ENCODE assay signal across 12 mouse cellular contexts in the genomic region with DNA sequence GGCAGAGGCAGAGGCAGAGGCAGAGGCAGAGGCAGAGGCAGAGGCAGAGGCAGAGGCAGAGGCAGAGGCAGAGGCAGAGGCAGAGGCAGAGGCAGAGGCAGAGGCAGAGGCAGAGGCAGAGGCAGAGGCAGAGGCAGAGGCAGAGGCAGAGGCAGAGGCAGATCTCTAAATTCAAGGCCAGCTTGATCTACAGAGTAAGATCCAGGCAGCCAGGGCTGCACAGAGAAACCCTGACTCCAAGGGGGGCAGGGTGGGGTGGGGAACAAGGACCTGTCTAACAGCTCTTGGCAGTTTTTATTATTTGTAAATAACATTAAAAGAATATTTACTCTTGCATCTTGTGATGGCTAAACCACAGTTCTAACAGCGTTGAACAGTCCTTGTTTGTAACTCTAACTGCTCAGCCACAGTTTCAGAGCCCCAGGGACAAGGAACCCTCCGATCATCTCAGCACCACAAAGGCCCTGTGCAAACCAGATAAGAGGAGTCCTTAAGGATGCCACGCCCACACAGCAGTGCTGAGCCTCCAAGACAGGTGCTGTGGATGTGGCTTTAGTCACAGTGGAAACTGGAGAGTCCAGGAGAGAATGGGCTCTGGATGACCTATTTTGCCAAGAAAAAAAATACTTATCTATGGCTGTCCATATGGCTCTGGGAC. TPM values are rescaled to one million over a fixed set of nuclear protein-coding genes. Genes with fewer than 3 reads are reported as not detected.
A peak's percentile ranks its signal among the peaks of the same experiment; 100 is the strongest.
DNase-seq lines count a peak whose midpoint lies in the region; ATAC-seq lines count a peak whose summit lies in the region.
"Had no signal": no experiment of that assay in that cellular context is flagged by ENCODE, and none has a peak within 500 bp of the region (broad histone marks: within the 10 kb centered on the region; RNA-seq: fewer than 3 reads in every experiment).

No protein-coding gene starts in this region.

- no peak overlapping the region for H3K4me2 ChIP-seq in lung, embryonic 15.5 days
- H3K4me2 ChIP-seq in liver, embryonic 13.5 days: peak overlapping the region; percentile 62

- no peaks in the 10 kb centered on the region for H3K27me3 ChIP-seq in lung, embryonic 15.5 days
- H3K27me3 ChIP-seq in liver, embryonic 13.5 days: 0 out of 2 replicates have a peak, but pooled peaks cover 2% of the 10 kb centered on the region

- intact Hi-C loops in gastrocnemius, postnatal 14 days (cut with DNase I; ENCODE audit: low total_unique reads): no loop called here

- no peak for DNase-seq in lung, postnatal 14 days
- DNase-seq in c-Kit-positive CD71-positive TER-119-negative erythroid progenitor cells, embryonic 14.5 days (ENCODE audit: low read depth): peak; percentile 94
- peak; percentile 87 for DNase-seq in liver, embryonic 13.5 days
- DNase-seq in yolk sac, embryonic 10.5 days (ENCODE audit: low spot score): peak; percentile 15
- DNase-seq in gastrocnemius, postnatal 14 days: no peak
- DNase-seq in lung, postnatal 4 days: no peak
- DNase-seq: cerebellum, postnatal 25 days; kidney, postnatal 4 days; thymus, postnatal 25 days had no signal

- no peaks in the 10 kb centered on the region for H3K36me3 ChIP-seq in lung, embryonic 15.5 days
- H3K36me3 ChIP-seq in liver, embryonic 13.5 days: peaks cover 6% of the 10 kb centered on the region
- H3K36me3 ChIP-seq: midbrain, embryonic 10.5 days had no signal

- H3K4me3 ChIP-seq in lung, embryonic 15.5 days: no peak overlapping the region
- H3K4me3 ChIP-seq in liver, embryonic 13.5 days (replicated peaks): peak overlapping the region; percentile 50
- H3K4me3 ChIP-seq: midbrain, embryonic 10.5 days had no signal

- H3K27ac ChIP-seq in lung, embryonic 15.5 days: no peak overlapping the region
- peak overlapping the region; percentile 94 for H3K27ac ChIP-seq in liver, embryonic 13.5 days

- peaks cover 10% of the 10 kb centered on the region; the same call in 1 of the 2 replicates for H3K4me1 ChIP-seq in lung, embryonic 15.5 days
- peaks cover 44% of the 10 kb centered on the region for H3K4me1 ChIP-seq in liver, embryonic 13.5 days (replicated peaks)
- H3K4me1 ChIP-seq: midbrain, embryonic 10.5 days had no signal

- no peaks in the 10 kb centered on the region for H3K9me3 ChIP-seq in lung, embryonic 15.5 days
- H3K9me3 ChIP-seq in liver, embryonic 13.5 days (replicated peaks): no peaks in the 10 kb centered on the region

- 0 out of 2 replicates have a peak, but pooled peaks have one; percentile 36 for ATAC-seq in lung, embryonic 15.5 days (ENCODE audit: borderline replicate concordance, extremely low read depth, low FRiP score, low TSS enrichment)
- ATAC-seq in liver, embryonic 13.5 days (ENCODE audit: low read depth): peak; percentile 98

- WGBS in lung, embryonic 15.5 days: 56% methylated on average over 3 of the region's 3 CpGs
- WGBS in liver, embryonic 13.5 days (ENCODE audit: insufficient replicate concordance): 11% methylated on average over 3 of the region's 3 CpGs

- H3K9ac ChIP-seq in lung, embryonic 15.5 days: no peak overlapping the region
- peak overlapping the region; percentile 73 for H3K9ac ChIP-seq in liver, embryonic 13.5 days

RNA-seq across cellular contexts. Expression of gene Gp9, which starts 2.2 kb away (rescaled TPM):
- 3.9 and 4.7 TPM in 2 replicates for polyA plus RNA-seq in lung, embryonic 15.5 days (2015; fragmentation: Nextera tagmentation; extraction: Ambion mirVana)
- polyA plus RNA-seq in liver, embryonic 13.5 days (2015; fragmentation: Nextera tagmentation; extraction: Ambion mirVana): 32.7 and 35.6 TPM in 2 replicates
- total RNA-seq in gastrocnemius, postnatal 14 days (2021): not detected
- polyA plus RNA-seq: liver, adult 2 months had no signal

RNA-seq across cellular contexts. Expression of gene Rab43, which starts 36.2 kb away (rescaled TPM):
- 12.6 and 12.9 TPM in 2 replicates for polyA plus RNA-seq in lung, embryonic 15.5 days (2015; fragmentation: Nextera tagmentation; extraction: Ambion mirVana)
- polyA plus RNA-seq in liver, embryonic 13.5 days (2015; fragmentation: Nextera tagmentation; extraction: Ambion mirVana): 20.6 and 24.1 TPM in 2 replicates
- 10 to 100 TPM in 1 of 2 experiments, 1 to 10 TPM in 1; 7.9 to 13.2 TPM for total RNA-seq in gastrocnemius, postnatal 14 days (2021)

RNA-seq across cellular contexts. Expression of gene Efcc1, which starts 45.0 kb away (rescaled TPM):
- polyA plus RNA-seq in lung, embryonic 15.5 days (2015; fragmentation: Nextera tagmentation; extraction: Ambion mirVana): 5.4 and 6.0 TPM in 2 replicates
- 0.16 and 0.35 TPM in 2 replicates for polyA plus RNA-seq in liver, embryonic 13.5 days (2015; fragmentation: Nextera tagmentation; extraction: Ambion mirVana)
- total RNA-seq in gastrocnemius, postnatal 14 days (2021): 1 to 10 TPM; 1.6 to 2.0 TPM

RNA-seq across cellular contexts. Expression of gene Gm45140, which starts 59.9 kb away (rescaled TPM):
- polyA plus RNA-seq in lung, embryonic 15.5 days (2015; fragmentation: Nextera tagmentation; extraction: Ambion mirVana): 2.1 and 2.6 TPM in 2 replicates
- polyA plus RNA-seq in liver, embryonic 13.5 days (2015; fragmentation: Nextera tagmentation; extraction: Ambion mirVana): 3.5 and 5.8 TPM in 2 replicates
- 1 to 10 TPM in 1 of 2 experiments, under 1 TPM in 1; 0.89 to 1.5 TPM for total RNA-seq in gastrocnemius, postnatal 14 days (2021)

Comparison
In these comparisons a context has a peak if more than half of its experiments do, and no peak if none do; other contexts are left out.
1. DNase-seq: peak in c-Kit-positive CD71-positive TER-119-negative erythroid progenitor cells, embryonic 14.5 days (single experiment), liver, embryonic 13.5 days (single experiment) and yolk sac, embryonic 10.5 days (single experiment); none in lung, postnatal 14 days (single experiment), gastrocnemius, postnatal 14 days (single experiment) and lung, postnatal 4 days (0 of 2).